Mouse (Mus musculus): Measurements from ENCODE around the gene Dio1. TPM values are rescaled to one million over a fixed set of nuclear protein-coding genes. Genes with fewer than 3 reads are reported as not detected.

The Dio1 gene
- polyA plus RNA-seq (2015; fragmentation: Nextera tagmentation; extraction: Ambion mirVana): 0.21 and 0.32 TPM in 2 replicates

DNA sequence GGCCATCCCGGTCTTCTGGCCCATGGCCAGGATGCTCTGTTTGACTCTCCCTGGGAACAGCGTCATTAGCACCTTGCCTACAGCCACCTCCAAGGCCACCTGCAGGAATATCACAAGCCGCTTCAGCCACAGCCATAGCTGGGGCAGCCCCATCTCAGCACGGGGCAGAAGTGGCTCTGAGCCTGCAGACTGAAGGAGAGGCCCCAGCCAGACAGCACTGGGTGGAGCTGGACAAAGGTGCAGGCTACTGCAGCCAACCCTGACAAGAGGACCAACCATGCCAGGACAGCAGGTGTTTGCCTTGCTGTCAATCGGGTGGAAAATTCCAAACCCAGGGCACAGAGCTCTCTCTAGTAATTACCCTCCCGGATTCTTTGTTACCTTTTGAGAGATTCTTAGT lies at the start of gene Dio1:
TSS of gene Dio1 (minus strand) at position 204 of the 400 bp plus-strand sequence.
- no peak; the same call in 1 of the 2 replicates for ATAC-seq (replicated peaks; ENCODE audit: low FRiP score)
- Histone ChIP-seq H3K27me3 (no peaks in the 10 kb centered on the region), H3K27ac (no peak within 1 kb of the TSS), H3K4me3 (replicated peaks) (no peak within 1 kb of the TSS), H3K36me3 (no peaks in the 10 kb centered on the region), H3K9me3 (replicated peaks) (no peaks in the 10 kb centered on the region), H3K4me1 (peaks cover 15% of the 10 kb centered on the region), H3K4me2 (no peak within 1 kb of the TSS), H3K9ac (no peak within 1 kb of the TSS)
- WGBS: 44% methylated on average over 6 of the region's 6 CpGs

DNA sequence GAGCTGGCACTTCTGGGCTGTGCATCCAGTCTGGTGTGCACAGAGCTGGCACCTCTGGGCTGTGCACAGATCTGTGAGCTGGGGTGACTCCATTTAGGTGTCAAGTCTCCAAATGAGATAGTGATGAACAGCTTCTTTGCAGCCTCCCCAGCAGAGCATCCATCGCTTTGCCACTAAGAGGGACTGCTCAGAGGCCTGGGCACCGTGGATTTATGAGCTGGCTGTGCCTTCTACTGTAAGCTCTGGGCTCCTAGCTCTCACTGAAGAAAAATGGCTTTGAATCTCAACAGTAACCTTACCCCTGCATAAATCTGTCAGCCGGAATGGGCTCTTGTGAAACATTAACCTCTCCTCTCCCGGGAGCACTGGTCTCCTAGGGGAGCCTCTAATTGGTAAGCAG lies 47.6 kb upstream of the Dio1 start:
- Histone ChIP-seq H3K9ac (no peak overlapping the region), H3K36me3 (peaks cover 12% of the 10 kb centered on the region; the same call in 1 of the 2 replicates), H3K4me3 (replicated peaks) (no peak overlapping the region), H3K27me3 (no peaks in the 10 kb centered on the region), H3K27ac (peak overlapping the region; percentile 90), H3K4me2 (peak overlapping the region; percentile 10; the same call in 1 of the 2 replicates), H3K9me3 (replicated peaks) (no peaks in the 10 kb centered on the region), H3K4me1 (peaks cover 22% of the 10 kb centered on the region)
- peak; percentile 91 for ATAC-seq (replicated peaks; ENCODE audit: low FRiP score)
- WGBS: 5% methylated on average over 4 of the region's 4 CpGs

DNA sequence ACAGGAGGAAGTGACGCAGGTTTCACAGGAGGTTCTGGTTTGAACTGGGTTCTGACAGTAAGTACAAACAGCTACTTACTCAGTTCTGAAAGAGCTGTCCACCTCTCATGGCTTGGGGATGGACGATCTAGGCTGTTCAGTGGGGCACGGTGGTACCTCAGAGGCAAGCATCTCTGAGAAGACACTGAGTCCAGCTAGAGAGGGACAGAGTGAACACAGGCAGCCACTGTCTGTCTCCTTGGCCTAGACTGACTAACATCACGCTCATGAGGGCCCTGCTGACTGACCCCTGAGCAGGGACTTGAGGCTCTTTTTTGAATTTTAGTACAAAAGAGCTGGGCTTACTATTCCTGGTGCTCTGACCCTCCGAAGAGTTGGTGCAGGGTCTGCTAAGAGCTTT lies 47.2 kb upstream of the Dio1 start:
- peaks cover 12% of the 10 kb centered on the region; the same call in 1 of the 2 replicates for H3K36me3 ChIP-seq
- H3K27me3 ChIP-seq: no peaks in the 10 kb centered on the region
- H3K4me1 ChIP-seq: peaks cover 26% of the 10 kb centered on the region
- peak overlapping the region; percentile 10; the same call in 1 of the 2 replicates for H3K4me2 ChIP-seq
- no peaks in the 10 kb centered on the region for H3K9me3 ChIP-seq (replicated peaks)
- H3K4me3 ChIP-seq (replicated peaks): no peak overlapping the region
- ATAC-seq (replicated peaks; ENCODE audit: low FRiP score): peak; percentile 38
- 41% methylated on average over 5 of the region's 5 CpGs for WGBS
- H3K27ac ChIP-seq: peak overlapping the region; percentile 90
- H3K9ac ChIP-seq: no peak overlapping the region

DNA sequence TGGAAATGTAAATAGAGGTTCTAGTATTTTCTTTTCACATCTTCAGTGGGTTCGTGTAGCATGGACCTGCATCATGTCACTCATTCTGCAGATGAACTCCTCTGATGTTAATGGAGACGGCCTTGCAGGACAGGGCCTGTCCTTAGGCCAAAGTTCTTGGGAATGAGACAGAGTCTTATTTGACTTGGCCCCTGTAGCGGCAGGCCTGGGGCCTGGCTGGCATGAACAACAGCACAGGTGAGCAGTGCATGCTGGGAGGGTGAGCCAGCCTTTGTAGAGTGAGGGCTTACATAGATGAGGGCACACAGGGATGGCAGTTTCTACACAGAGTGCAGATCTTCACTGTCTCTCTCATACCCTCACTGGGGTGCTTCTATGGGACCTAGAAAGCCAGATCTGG lies 46.6 kb upstream of the Dio1 start:
- H3K27me3 ChIP-seq: no peaks in the 10 kb centered on the region
- no peak overlapping the region for H3K9ac ChIP-seq
- H3K4me1 ChIP-seq: peaks cover 31% of the 10 kb centered on the region
- no peak; the same call in 1 of the 2 replicates for ATAC-seq (replicated peaks; ENCODE audit: low FRiP score)
- H3K9me3 ChIP-seq (replicated peaks): no peaks in the 10 kb centered on the region
- H3K4me2 ChIP-seq: no peak overlapping the region
- 80% methylated on average over 3 of the region's 3 CpGs for WGBS
- no peak overlapping the region for H3K4me3 ChIP-seq (replicated peaks)
- peaks cover 12% of the 10 kb centered on the region; the same call in 1 of the 2 replicates for H3K36me3 ChIP-seq
- H3K27ac ChIP-seq: peak overlapping the region; percentile 90

DNA sequence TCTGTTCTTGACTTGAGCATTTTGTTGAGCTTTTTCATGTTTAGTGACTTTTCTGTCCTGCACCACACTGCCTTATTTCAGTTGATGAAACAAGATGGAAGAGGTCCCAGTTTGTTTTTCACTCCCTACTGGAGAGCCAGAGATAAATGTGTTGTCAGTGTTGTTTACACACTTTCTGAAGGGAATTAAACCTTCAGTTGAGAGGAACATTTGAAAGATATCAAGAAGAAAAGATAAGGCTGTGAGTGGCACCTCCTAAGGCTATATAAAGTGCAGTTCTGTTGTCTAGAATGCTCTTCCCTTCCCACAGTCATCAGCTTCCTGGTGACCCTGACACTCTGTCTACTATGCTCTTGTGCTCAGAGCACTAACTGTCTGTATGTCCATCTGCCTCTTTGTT lies 44.4 kb upstream of the Dio1 start:
- Histone ChIP-seq H3K4me1 (peaks cover 33% of the 10 kb centered on the region), H3K4me2 (no peak overlapping the region), H3K27me3 (no peaks in the 10 kb centered on the region), H3K4me3 (replicated peaks) (no peak overlapping the region), H3K27ac (no peak overlapping the region), H3K36me3 (peaks cover 16% of the 10 kb centered on the region), H3K9ac (no peak overlapping the region), H3K9me3 (replicated peaks) (no peaks in the 10 kb centered on the region)
- no peak for ATAC-seq (replicated peaks; ENCODE audit: low FRiP score)

DNA sequence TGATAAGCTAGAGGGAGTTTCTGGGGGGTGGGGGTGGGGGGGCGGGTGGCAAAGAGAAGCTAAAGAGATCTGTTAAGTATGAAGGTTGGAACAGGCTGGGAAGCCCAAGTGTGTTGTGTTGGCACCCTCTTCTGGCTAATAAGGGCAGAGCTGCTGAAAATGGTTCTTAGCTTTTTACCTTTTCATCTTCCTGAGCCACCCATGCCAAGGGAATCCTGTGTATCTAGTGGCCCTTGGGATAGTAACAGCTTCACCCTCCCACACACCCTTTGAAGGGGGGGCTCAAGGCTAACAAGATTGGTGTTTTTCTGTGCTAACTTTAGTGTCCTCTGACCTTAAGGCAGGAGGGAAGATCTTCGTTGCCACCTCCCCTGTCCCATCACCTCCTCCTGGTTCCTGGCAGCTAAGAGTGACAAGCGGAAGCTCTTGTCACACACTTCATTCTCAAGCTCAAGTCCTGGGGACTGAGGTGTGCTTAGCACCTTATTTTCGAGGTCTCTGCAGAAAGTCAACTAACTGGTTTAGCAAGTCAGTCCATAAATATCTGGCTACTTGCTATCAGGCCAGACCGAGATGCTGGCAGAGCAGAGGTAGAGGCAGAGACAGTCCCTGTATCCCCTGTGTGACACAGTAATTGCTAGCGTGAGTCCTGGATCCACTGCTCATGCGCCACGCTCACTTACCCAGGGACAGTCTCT lies 42.5 kb upstream of the Dio1 start:
- Histone ChIP-seq H3K27ac (no peak overlapping the region), H3K9ac (no peak overlapping the region)
- 66% methylated on average over 8 of the region's 8 CpGs for WGBS

DNA sequence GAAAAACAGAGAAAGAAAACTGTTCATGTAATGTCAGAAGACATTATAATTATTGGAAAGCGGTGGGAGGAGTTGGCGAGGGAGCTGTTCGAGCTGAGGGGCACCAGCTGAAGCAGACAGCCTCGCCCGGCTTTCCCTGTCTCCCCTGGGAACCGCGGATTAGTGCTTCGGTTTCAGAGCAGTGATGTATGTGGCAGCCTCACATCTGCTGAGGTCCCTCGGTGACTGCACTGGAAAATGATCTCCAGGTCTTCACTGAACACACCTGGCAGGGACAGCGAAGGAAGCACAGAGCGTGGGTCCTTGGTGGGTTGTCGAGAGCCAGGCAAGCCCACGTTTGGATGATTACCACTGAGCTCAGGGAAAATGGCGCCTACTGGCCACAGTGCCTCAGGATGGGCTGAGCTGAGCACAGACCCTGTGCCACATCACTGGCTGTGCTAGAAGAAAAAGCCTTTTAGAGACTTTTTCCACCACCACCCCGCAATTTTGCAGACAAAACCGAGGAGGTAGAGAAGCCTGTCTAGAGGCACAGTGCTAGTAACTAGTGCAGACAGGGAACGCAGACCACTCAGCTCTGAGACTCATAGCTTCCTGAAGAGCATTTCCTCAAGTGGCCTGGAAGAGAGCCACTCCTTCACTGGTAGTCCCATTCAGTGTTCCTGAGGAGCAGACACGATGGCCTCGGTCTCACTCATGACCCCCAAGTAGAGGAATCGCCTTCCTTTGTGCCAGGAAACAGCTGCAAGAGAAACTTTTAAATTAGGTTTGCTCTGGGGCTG lies 41.8 kb upstream of the Dio1 start:
- peak; percentile 10; the same call in 1 of the 2 replicates for ATAC-seq (replicated peaks; ENCODE audit: low FRiP score)
- Histone ChIP-seq H3K27ac (no peak overlapping the region), H3K4me1 (peaks cover 17% of the 10 kb centered on the region), H3K9me3 (replicated peaks) (no peaks in the 10 kb centered on the region), H3K4me3 (replicated peaks) (no peak overlapping the region), H3K4me2 (no peak overlapping the region), H3K36me3 (peaks cover 28% of the 10 kb centered on the region), H3K27me3 (no peaks in the 10 kb centered on the region), H3K9ac (no peak overlapping the region)
- WGBS: 63% methylated on average over 20 of the region's 20 CpGs

More for the DNA sequence above, 42.5 kb upstream of the Dio1 start:
- Histone ChIP-seq H3K9me3 (replicated peaks) (no peaks in the 10 kb centered on the region), H3K27me3 (no peaks in the 10 kb centered on the region), H3K4me1 (peaks cover 24% of the 10 kb centered on the region), H3K4me2 (no peak overlapping the region), H3K4me3 (replicated peaks) (no peak overlapping the region), H3K36me3 (peaks cover 27% of the 10 kb centered on the region)
- peak; percentile 31; the same call in 1 of the 2 replicates for ATAC-seq (replicated peaks; ENCODE audit: low FRiP score)

DNA sequence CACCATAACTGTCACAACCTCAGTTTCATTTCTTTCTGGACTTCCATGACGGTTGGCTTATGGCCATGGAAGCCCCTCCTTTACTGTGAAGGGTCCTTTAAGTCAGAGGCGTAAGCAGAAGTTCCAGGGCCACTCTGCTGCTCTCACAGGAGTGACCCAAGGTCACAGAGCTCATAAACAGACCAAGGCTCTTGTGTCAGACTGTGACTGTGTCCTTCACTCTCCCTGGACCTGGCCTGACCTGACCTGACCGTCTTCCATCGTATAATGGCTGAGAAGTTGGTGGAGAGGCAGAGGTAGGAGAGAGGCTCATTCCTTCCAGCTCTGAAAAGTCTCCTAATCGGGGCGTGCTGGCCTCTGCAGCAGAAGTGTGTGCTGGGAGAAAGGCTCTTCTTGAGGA lies 40.3 kb upstream of the Dio1 start:
- Histone ChIP-seq H3K9ac (no peak overlapping the region), H3K9me3 (replicated peaks) (no peaks in the 10 kb centered on the region), H3K36me3 (peaks cover 26% of the 10 kb centered on the region), H3K4me1 (peaks cover 10% of the 10 kb centered on the region), H3K27ac (no peak overlapping the region), H3K4me2 (no peak overlapping the region), H3K27me3 (no peaks in the 10 kb centered on the region), H3K4me3 (replicated peaks) (no peak overlapping the region)
- 32% methylated on average over 6 of the region's 6 CpGs for WGBS
- no peak for ATAC-seq (replicated peaks; ENCODE audit: low FRiP score)

DNA sequence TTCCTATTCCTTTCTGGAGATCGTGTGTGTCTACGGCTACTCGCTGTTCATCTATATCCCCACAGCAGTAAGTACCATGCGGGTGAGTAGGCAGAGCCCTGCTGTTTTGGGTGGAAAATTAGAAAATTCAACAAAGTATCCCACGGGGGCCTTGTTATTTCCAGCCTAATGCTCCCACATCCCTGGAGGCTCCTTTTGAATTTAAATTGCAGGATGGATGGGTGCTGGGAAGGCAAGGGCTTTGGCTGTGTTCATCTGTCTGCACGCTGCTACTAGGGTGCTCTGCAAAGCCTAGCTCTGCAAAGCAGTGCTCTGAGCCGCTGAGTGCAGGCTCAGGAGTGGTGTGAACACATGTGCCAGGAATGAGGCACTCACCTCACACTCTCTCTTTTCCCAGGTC lies 37.6 kb upstream of the Dio1 start:
- no peak overlapping the region for H3K4me3 ChIP-seq (replicated peaks)
- H3K27ac ChIP-seq: no peak overlapping the region
- no peaks in the 10 kb centered on the region for H3K27me3 ChIP-seq
- WGBS: 87% methylated on average over 7 of the region's 7 CpGs
- H3K36me3 ChIP-seq: peaks cover 17% of the 10 kb centered on the region
- ATAC-seq (replicated peaks; ENCODE audit: low FRiP score): no peak
- H3K9ac ChIP-seq: no peak overlapping the region
- no peak overlapping the region for H3K4me2 ChIP-seq
- peaks cover 10% of the 10 kb centered on the region for H3K4me1 ChIP-seq
- no peaks in the 10 kb centered on the region for H3K9me3 ChIP-seq (replicated peaks)

DNA sequence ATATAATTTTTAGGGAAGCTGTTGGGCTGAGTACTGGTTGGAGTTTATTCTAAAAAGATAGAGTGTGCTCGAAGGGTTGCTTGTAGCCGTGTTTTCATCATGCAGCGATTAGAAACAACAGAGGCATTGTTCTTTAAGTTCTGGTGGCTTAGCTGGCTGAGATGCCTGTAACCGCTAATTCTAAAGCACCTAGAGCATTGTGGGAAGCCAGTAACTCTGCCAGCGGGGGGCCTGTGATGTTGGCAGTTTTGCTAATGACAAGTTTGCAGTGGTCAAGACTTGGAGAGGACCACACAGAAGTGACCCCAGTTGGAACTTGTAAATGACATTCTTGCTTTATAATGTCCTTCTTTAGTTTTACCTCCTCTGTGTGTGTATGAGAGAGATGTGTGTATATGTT lies 34.4 kb upstream of the Dio1 start:
- Histone ChIP-seq H3K9me3 (replicated peaks) (no peaks in the 10 kb centered on the region), H3K4me2 (no peak overlapping the region), H3K4me1 (peaks cover 4% of the 10 kb centered on the region; the same call in 1 of the 2 replicates), H3K36me3 (peaks cover 13% of the 10 kb centered on the region), H3K27me3 (no peaks in the 10 kb centered on the region), H3K27ac (no peak overlapping the region), H3K4me3 (replicated peaks) (no peak overlapping the region), H3K9ac (no peak overlapping the region)
- 72% methylated on average over 5 of the region's 5 CpGs for WGBS
- no peak for ATAC-seq (replicated peaks; ENCODE audit: low FRiP score)

DNA sequence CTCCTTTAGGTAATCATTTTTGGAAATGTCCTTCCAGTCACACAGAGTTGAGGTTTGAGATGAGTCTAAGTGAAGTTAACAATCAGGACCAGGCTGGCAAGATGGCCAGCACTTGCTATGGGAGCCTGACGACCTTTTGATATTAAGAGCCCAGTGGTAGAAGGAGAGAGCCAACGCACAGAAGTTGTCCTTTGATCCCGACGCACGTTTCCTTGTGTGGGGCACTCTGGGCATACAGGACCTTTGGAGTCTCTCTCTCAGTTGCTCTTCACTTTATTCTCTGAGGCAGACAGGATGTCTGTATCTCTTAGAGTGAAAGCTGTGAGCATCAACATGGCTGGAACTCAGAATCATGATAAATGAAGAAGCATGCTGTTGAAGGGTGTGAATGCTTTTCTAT lies 30.5 kb upstream of the Dio1 start:
- Histone ChIP-seq H3K9ac (no peak overlapping the region), H3K36me3 (no peaks in the 10 kb centered on the region; the same call in 1 of the 2 replicates), H3K9me3 (replicated peaks) (no peaks in the 10 kb centered on the region), H3K27me3 (no peaks in the 10 kb centered on the region), H3K4me1 (peaks cover 9% of the 10 kb centered on the region; the same call in 1 of the 2 replicates), H3K4me3 (replicated peaks) (no peak overlapping the region), H3K27ac (no peak overlapping the region), H3K4me2 (no peak overlapping the region)
- WGBS: 84% methylated on average over 5 of the region's 5 CpGs
- no peak for ATAC-seq (replicated peaks; ENCODE audit: low FRiP score)

DNA sequence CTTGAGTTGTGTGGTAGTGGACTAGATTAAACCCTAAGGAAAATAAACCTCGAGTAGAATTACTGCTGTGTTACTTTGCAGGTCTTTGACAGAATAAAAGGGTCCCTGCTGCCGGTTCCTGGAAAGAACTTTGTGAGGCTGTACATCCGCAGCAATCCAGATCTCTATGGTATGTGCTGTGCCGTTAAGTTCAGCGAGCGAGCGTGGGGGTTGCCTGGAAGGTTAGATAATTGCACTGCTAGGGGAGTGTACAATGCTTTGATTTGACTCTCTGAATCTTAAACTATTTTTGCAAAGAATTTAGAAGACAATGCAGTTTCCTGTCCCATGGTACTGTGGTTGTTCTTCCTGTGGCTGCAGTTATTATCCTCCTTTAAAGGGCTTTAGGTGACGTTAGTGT lies 29.4 kb upstream of the Dio1 start:
- no peak overlapping the region for H3K4me2 ChIP-seq
- H3K4me1 ChIP-seq: peaks cover 9% of the 10 kb centered on the region; the same call in 1 of the 2 replicates
- H3K9me3 ChIP-seq (replicated peaks): no peaks in the 10 kb centered on the region
- ATAC-seq (replicated peaks; ENCODE audit: low FRiP score): no peak
- no peak overlapping the region for H3K27ac ChIP-seq
- H3K9ac ChIP-seq: no peak overlapping the region
- H3K27me3 ChIP-seq: no peaks in the 10 kb centered on the region
- WGBS: 40% methylated on average over 8 of the region's 8 CpGs
- no peaks in the 10 kb centered on the region; the same call in 1 of the 2 replicates for H3K36me3 ChIP-seq
- H3K4me3 ChIP-seq (replicated peaks): no peak overlapping the region
